Mouse (Mus musculus) MEL (cell line): ENCODE results near the gene Mapk10.

ENCODE experiments used
- CHD2 ChIP-seq: IDR thresholded peaks from 2 replicates; pipeline ENCODE4 v1.6.1; 2011; ENCODE audit warnings: low read length, improper control_type of control experiment
- CTCF ChIP-seq, 3 experiments: IDR thresholded peaks in 2 of 3; conservative IDR thresholded peaks in 1 of 3; 2 replicates each; pipeline ENCODE4 v1.5.1; 2011 to 2012; ENCODE audit warnings: low read length in 3 of 3, low read depth in 2 of 3, mild to moderate bottlenecking in 2 of 3, improper control_type of control experiment in 1 of 3, inconsistent platforms in 1 of 3, mixed read lengths in 1 of 3, moderate library complexity in 1 of 3; ENCODE audit not compliant: control insufficient read depth in 1 of 3, insufficient read depth in 1 of 3, poor library complexity in 1 of 3, severe bottlenecking in 1 of 3
- E2F4 ChIP-seq: IDR thresholded peaks from 2 replicates; pipeline ENCODE4 v1.6.1; 2011; ENCODE audit warnings: low read depth, low read length, improper control_type of control experiment, borderline replicate concordance
- EP300 ChIP-seq, 2 experiments: IDR thresholded peaks; 2 replicates each; pipeline ENCODE4 v1.6.1; 2011; ENCODE audit warnings: improper control_type of control experiment in 2 of 2, low read length in 2 of 2, low read depth in 1 of 2, mild to moderate bottlenecking in 1 of 2
- ETS1 ChIP-seq: IDR thresholded peaks from 2 replicates; pipeline ENCODE4 v1.6.1; 2012; ENCODE audit warnings: low read depth, mild to moderate bottlenecking, inconsistent platforms, low read length, improper control_type of control experiment, moderate library complexity
- GATA1 ChIP-seq: IDR thresholded peaks from 2 replicates; pipeline ENCODE4 v1.6.1; 2011; ENCODE audit warnings: low read depth, low read length, improper control_type of control experiment
- MAX ChIP-seq: IDR thresholded peaks from 2 replicates; pipeline ENCODE4 v1.6.1; 2011; ENCODE audit warnings: low read length, improper control_type of control experiment
- MAZ ChIP-seq: IDR thresholded peaks from 2 replicates; pipeline ENCODE4 v1.6.1; 2012; ENCODE audit warnings: low read depth, mild to moderate bottlenecking, inconsistent platforms, low read length, improper control_type of control experiment
- MEF2A ChIP-seq: IDR thresholded peaks from 2 replicates; pipeline ENCODE4 v1.6.1; 2014; ENCODE audit warnings: low read depth, mild to moderate bottlenecking, inconsistent platforms, low read length, improper control_type of control experiment; ENCODE audit not compliant: poor library complexity, insufficient replicate concordance, severe bottlenecking; ENCODE audit errors: extremely low read depth
- POLR2A ChIP-seq, 2 experiments: IDR thresholded peaks; 2 replicates each; pipeline ENCODE4 v1.6.1; 2011 to 2012; ENCODE audit warnings: low read length in 2 of 2, mild to moderate bottlenecking in 2 of 2, control low read depth in 1 of 2, improper control_type of control experiment in 1 of 2, low read depth in 1 of 2, moderate library complexity in 1 of 2; ENCODE audit not compliant: control insufficient read depth in 1 of 2, insufficient read depth in 1 of 2, poor library complexity in 1 of 2
- POLR2AphosphoS2 ChIP-seq: IDR thresholded peaks from 2 replicates; pipeline ENCODE4 v1.6.1; 2011; ENCODE audit warnings: low read length, improper control_type of control experiment
- TBP ChIP-seq: IDR thresholded peaks from 2 replicates; pipeline ENCODE4 v1.8.0; 2011; ENCODE audit warnings: low read depth, low read length, improper control_type of control experiment
- USF2 ChIP-seq, 2 experiments: IDR thresholded peaks; 2 replicates each; pipeline ENCODE4 v1.6.1; 2011 to 2012; ENCODE audit warnings: improper control_type of control experiment in 2 of 2, low read length in 2 of 2, borderline replicate concordance in 1 of 2, inconsistent platforms in 1 of 2, low read depth in 1 of 2, mild to moderate bottlenecking in 1 of 2; ENCODE audit not compliant: insufficient read depth in 1 of 2
- ZKSCAN1 ChIP-seq: IDR thresholded peaks from 2 replicates; pipeline ENCODE4 v1.6.1; 2012; ENCODE audit warnings: low read depth, mild to moderate bottlenecking, inconsistent platforms, low read length, improper control_type of control experiment, moderate library complexity

GRCm38 (mm10) chr5:102874605-102875298 is 336.4 kb downstream of the Mapk10 start:
- TF ChIP-seq MEF2A (no peak), GATA1 (no peak), CHD2 (no peak), USF2 (IDR thresholded peaks at IDR 0.05; ENCODE audit: borderline replicate concordance in 1 of 2, insufficient read depth in 1 of 2, low read depth in 1 of 2, low read length in 2 of 2) (no peak), POLR2AphosphoS2 (no peak), POLR2A (IDR thresholded peaks at IDR 0.05; ENCODE audit: control insufficient read depth in 1 of 2, insufficient read depth in 1 of 2, low read depth in 1 of 2, low read length in 2 of 2, poor library complexity in 1 of 2) (no peak), CTCF (IDR thresholded peaks at IDR 0.05 in 2 of 3, conservative IDR thresholded peaks at IDR 0.05 in 1 of 3; ENCODE audit: control insufficient read depth in 1 of 3, insufficient read depth in 1 of 3, low read depth in 2 of 3, low read length in 3 of 3, poor library complexity in 1 of 3, severe bottlenecking in 1 of 3) (peak in 1 of 3 experiments; percentile 24; a peak in 1 of 6 replicates), E2F4 (no peak), EP300 (IDR thresholded peaks at IDR 0.05; ENCODE audit: low read depth in 1 of 2, low read length in 2 of 2) (no peak), MAX (no peak), ZKSCAN1 (no peak), ETS1 (no peak), MAZ (no peak), TBP (no peak)
